Mouse (Mus musculus) neural tube, embryonic 15.5 days (tissue): Measurements from ENCODE around the gene Vps52. TPM values are rescaled to one million over a fixed set of nuclear protein-coding genes. Genes with fewer than 3 reads are reported as not detected.

Experiments used
- ATAC-seq: fragments of 200-750 bp; cut with Nextera tagmentation; 2 replicates; pipeline ENCODE4 v1.8.0; 2017; ENCODE audit warnings: mild to moderate bottlenecking, moderate TSS enrichment, moderate library complexity; ENCODE audit not compliant: low FRiP score
- H3K27ac ChIP-seq: fragments of 300-500 bp; sonication (generic); replicated peaks from 2 replicates; pipeline ENCODE4 v1.5.1; 2015; ENCODE audit warnings: mild to moderate bottlenecking, inconsistent platforms
- H3K27me3 ChIP-seq: fragments of 300-500 bp; sonication (generic); replicated peaks from 2 replicates; pipeline ENCODE4 v1.6.1; 2015; ENCODE audit warnings: inconsistent platforms
- H3K36me3 ChIP-seq: fragments of 300-500 bp; sonication (generic); 2 replicates; pipeline ENCODE4 v1.6.1; 2015; ENCODE audit warnings: inconsistent platforms
- H3K4me1 ChIP-seq: fragments of 300-500 bp; sonication (generic); 2 replicates; pipeline ENCODE4 v1.6.1; 2015; ENCODE audit warnings: inconsistent platforms
- H3K4me2 ChIP-seq: fragments of 300-500 bp; sonication (generic); 2 replicates; pipeline ENCODE4 v1.6.1; 2015; ENCODE audit warnings: inconsistent platforms, mild to moderate bottlenecking, moderate library complexity
- H3K4me3 ChIP-seq: fragments of 300-500 bp; sonication (generic); replicated peaks from 2 replicates; pipeline ENCODE4 v1.5.1; 2015; ENCODE audit warnings: mild to moderate bottlenecking, inconsistent platforms
- H3K9ac ChIP-seq: fragments of 300-500 bp; sonication (generic); replicated peaks from 2 replicates; pipeline ENCODE4 v1.6.1; 2015; ENCODE audit warnings: mild to moderate bottlenecking, inconsistent platforms
- H3K9me3 ChIP-seq: fragments of 300-500 bp; sonication (generic); replicated peaks from 2 replicates; pipeline ENCODE4 v1.6.1; 2016; ENCODE audit warnings: inconsistent platforms
- WGBS: fragments of 180-500 bp; shearing (Covaris S2); methylation state at CpG from one replicate; pipeline ENCODE4 v1.1.7; 2015; ENCODE audit warnings: mixed read lengths; 5-methylcytosine and 5-hydroxymethylcytosine counted together
- polyA plus RNA-seq: library from polyadenylated mRNA; unstranded; fragments of >200 nt; fragmentation: Nextera tagmentation; extraction: Ambion mirVana; gene quantifications from 2 replicates; pipeline ENCODE4 v1.2.1, GENCODE M21; 2015

The Vps52 gene
- polyA plus RNA-seq, 1 experiment from 2014 or later: 75.7 TPM

- Histone ChIP-seq H3K4me2 (no peak overlapping the region), H3K9me3 (no peaks in the 10 kb centered on the region), H3K27ac (no peak overlapping the region), H3K9ac (no peak overlapping the region), H3K36me3 (peaks cover 73% of the 10 kb centered on the region), H3K27me3 (no peaks in the 10 kb centered on the region), H3K4me3 (no peak overlapping the region), H3K4me1 (peaks cover 2% of the 10 kb centered on the region)
- 97% methylated on average over 7 of the region's 7 CpGs for WGBS
- no peak for ATAC-seq
These were observed 7.3 kb downstream of the Vps52 start for GRCm38 (mm10) chr17:33962876-33963275.

- WGBS: 94% methylated on average over 17 of the region's 17 CpGs
- Histone ChIP-seq H3K4me2 (no peak overlapping the region), H3K4me3 (no peak overlapping the region), H3K27ac (no peak overlapping the region), H3K27me3 (0 out of 2 replicates have a peak, but pooled peaks cover 2% of the 10 kb centered on the region), H3K9ac (no peak overlapping the region), H3K9me3 (no peaks in the 10 kb centered on the region), H3K36me3 (peaks cover 51% of the 10 kb centered on the region), H3K4me1 (no peaks in the 10 kb centered on the region)
- no peak for ATAC-seq
These were observed 9.7 kb downstream of the Vps52 start for GRCm38 (mm10) chr17:33965082-33965845.

GRCm38 (mm10) chr17:33965846-33966550 is 10.4 kb downstream of the Vps52 start:
- 90% methylated on average over 16 of the region's 16 CpGs for WGBS
- Histone ChIP-seq H3K27me3 (0 out of 2 replicates have a peak, but pooled peaks cover 5% of the 10 kb centered on the region), H3K4me3 (no peak overlapping the region), H3K36me3 (peaks cover 48% of the 10 kb centered on the region), H3K4me1 (no peaks in the 10 kb centered on the region), H3K4me2 (no peak overlapping the region), H3K27ac (no peak overlapping the region), H3K9ac (no peak overlapping the region), H3K9me3 (no peaks in the 10 kb centered on the region)
- ATAC-seq: no peak

- H3K4me2 ChIP-seq: no peak overlapping the region
- no peaks in the 10 kb centered on the region for H3K9me3 ChIP-seq
- no peak overlapping the region for H3K27ac ChIP-seq
- peaks cover 23% of the 10 kb centered on the region for H3K36me3 ChIP-seq
- no peak overlapping the region for H3K9ac ChIP-seq
- WGBS: 5% methylated on average over 9 of the region's 9 CpGs
- H3K4me3 ChIP-seq: no peak overlapping the region
- H3K4me1 ChIP-seq: no peaks in the 10 kb centered on the region
- H3K27me3 ChIP-seq: 0 out of 2 replicates have a peak, but pooled peaks cover 13% of the 10 kb centered on the region
- peak; percentile 85 for ATAC-seq
These were observed 12.9 kb downstream of the Vps52 start for GRCm38 (mm10) chr17:33968489-33968888.

- 31% methylated on average over 5 of the region's 5 CpGs for WGBS
These were observed 13.3 kb downstream of the Vps52 start for GRCm38 (mm10) chr17:33968927-33969326.

GRCm38 (mm10) chr17:33969394-33969793 is 13.8 kb downstream of the Vps52 start:
- Histone ChIP-seq H3K4me2 (no peak overlapping the region), H3K9me3 (no peaks in the 10 kb centered on the region), H3K9ac (no peak overlapping the region), H3K4me3 (no peak overlapping the region), H3K27ac (no peak overlapping the region), H3K36me3 (peaks cover 17% of the 10 kb centered on the region), H3K4me1 (no peaks in the 10 kb centered on the region), H3K27me3 (0 out of 2 replicates have a peak, but pooled peaks cover 17% of the 10 kb centered on the region)
- 78% methylated on average over 4 of the region's 4 CpGs for WGBS
- no peak for ATAC-seq

More at GRCm38 (mm10) chr17:33968927-33969326, 13.3 kb downstream of the Vps52 start:
- peak; percentile 68 for ATAC-seq
- Histone ChIP-seq H3K4me1 (no peaks in the 10 kb centered on the region), H3K9ac (no peak overlapping the region), H3K27me3 (0 out of 2 replicates have a peak, but pooled peaks cover 13% of the 10 kb centered on the region), H3K4me2 (no peak overlapping the region), H3K36me3 (peaks cover 20% of the 10 kb centered on the region), H3K27ac (no peak overlapping the region), H3K9me3 (no peaks in the 10 kb centered on the region), H3K4me3 (no peak overlapping the region)

- H3K4me3 ChIP-seq: no peak overlapping the region
- no peaks in the 10 kb centered on the region for H3K36me3 ChIP-seq
- ATAC-seq: no peak
- H3K9me3 ChIP-seq: no peaks in the 10 kb centered on the region
- H3K27me3 ChIP-seq: peaks cover 39% of the 10 kb centered on the region
- H3K4me2 ChIP-seq: no peak overlapping the region
- no peak overlapping the region for H3K27ac ChIP-seq
- peaks cover 1% of the 10 kb centered on the region for H3K4me1 ChIP-seq
- H3K9ac ChIP-seq: 0 out of 2 replicates have a peak overlapping the region, but pooled peaks have one; percentile 5
- WGBS: 8% methylated on average over 1 of the region's 1 CpGs
These were observed 17.1 kb downstream of the Vps52 start for GRCm38 (mm10) chr17:33972691-33973090.

GRCm38 (mm10) chr17:33973572-33973971 is 18.0 kb downstream of the Vps52 start:
- ATAC-seq: no peak
- Histone ChIP-seq H3K4me3 (no peak overlapping the region), H3K27me3 (peaks cover 48% of the 10 kb centered on the region), H3K36me3 (no peaks in the 10 kb centered on the region), H3K9me3 (no peaks in the 10 kb centered on the region), H3K4me1 (peaks cover 10% of the 10 kb centered on the region), H3K9ac (no peak overlapping the region), H3K27ac (no peak overlapping the region), H3K4me2 (no peak overlapping the region)
- WGBS: 72% methylated on average over 3 of the region's 3 CpGs

- ATAC-seq: no peak
- Histone ChIP-seq H3K4me1 (peaks cover 29% of the 10 kb centered on the region), H3K36me3 (no peaks in the 10 kb centered on the region), H3K4me2 (peak overlapping the region; percentile 62), H3K9me3 (no peaks in the 10 kb centered on the region), H3K4me3 (peak overlapping the region; percentile 41), H3K27me3 (peaks cover 53% of the 10 kb centered on the region), H3K9ac (peak overlapping the region; percentile 41), H3K27ac (no peak overlapping the region)
- whole genome bisulfite sequencing: 3% methylated on average over 57 of the region's 57 CpGs
These were observed 22.4 kb downstream of the Vps52 start for GRCm38 (mm10) chr17:33977861-33978557.

GRCm38 (mm10) chr17:33978631-33979031 is 23.0 kb downstream of the Vps52 start:
- no peak for ATAC-seq
- Histone ChIP-seq H3K27me3 (peaks cover 53% of the 10 kb centered on the region), H3K36me3 (no peaks in the 10 kb centered on the region), H3K4me2 (peak overlapping the region; percentile 62), H3K9me3 (no peaks in the 10 kb centered on the region), H3K4me3 (peak overlapping the region; percentile 41), H3K9ac (peak overlapping the region; percentile 41), H3K4me1 (peaks cover 29% of the 10 kb centered on the region), H3K27ac (no peak overlapping the region)
- 2% methylated on average over 17 of the region's 17 CpGs for WGBS

GRCm38 (mm10) chr17:33979512-33980050 is 24.0 kb downstream of the Vps52 start:
- no peak overlapping the region for H3K9ac ChIP-seq
- H3K4me1 ChIP-seq: peaks cover 29% of the 10 kb centered on the region
- ATAC-seq: no peak
- H3K4me3 ChIP-seq: no peak overlapping the region
- H3K9me3 ChIP-seq: no peaks in the 10 kb centered on the region
- H3K36me3 ChIP-seq: no peaks in the 10 kb centered on the region
- WGBS: 82% methylated on average over 6 of the region's 6 CpGs
- no peak overlapping the region for H3K4me2 ChIP-seq
- peaks cover 50% of the 10 kb centered on the region for H3K27me3 ChIP-seq
- H3K27ac ChIP-seq: no peak overlapping the region
